Mouse (Mus musculus): ENCODE results near the gene Iars2.

GRCm38 (mm10) chr1:185285171-185285570 lies 44.0 kb downstream of the Iars2 start:
- TF ChIP-seq FLI1 (IDR thresholded peaks at IDR 0.05; ENCODE audit: low read length) (no peak), GATA1 (IDR thresholded peaks at IDR 0.05; ENCODE audit: borderline replicate concordance, low read length) (no peak)

Data from megakaryocyte, embryonic 14.5 days (primary cell).